In genomic region chr9:13323612-13324011, GRCm38 (mm10) we compare ENCODE assay signal across 8 mouse cellular contexts. TPM values are rescaled to one million over a fixed set of nuclear protein-coding genes. Genes with fewer than 3 reads are reported as not detected.
DNase-seq lines count a peak whose midpoint lies in the region; ATAC-seq lines count a peak whose summit lies in the region.

No protein-coding gene starts in this region.

- no peaks in the 10 kb centered on the region for H3K36me3 ChIP-seq in midbrain, embryonic 10.5 days
- H3K36me3 ChIP-seq in midbrain, embryonic 16.5 days (ENCODE audit: control insufficient read depth, insufficient read depth, low read length), result no peaks in the 10 kb centered on the region
- H3K36me3 ChIP-seq in embryonic facial prominence, embryonic 14.5 days (ENCODE audit: control insufficient read depth, insufficient read depth, low read length), result no peaks in the 10 kb centered on the region
- H3K36me3 ChIP-seq in limb, embryonic 15.5 days, result no peaks in the 10 kb centered on the region

- WGBS in midbrain, embryonic 10.5 days, result 20% methylated on average over 1 of the region's 1 CpGs
- WGBS in midbrain, embryonic 16.5 days, result 33% methylated on average over 1 of the region's 1 CpGs
- 21% methylated on average over 1 of the region's 1 CpGs for WGBS in embryonic facial prominence, embryonic 14.5 days
- WGBS in limb, embryonic 15.5 days, result 26% methylated on average over 1 of the region's 1 CpGs

- H3K4me1 ChIP-seq in midbrain, embryonic 10.5 days, result peaks cover 12% of the 10 kb centered on the region
- no peaks in the 10 kb centered on the region for H3K4me1 ChIP-seq in midbrain, embryonic 16.5 days (ENCODE audit: control insufficient read depth, insufficient read depth, low read length)
- H3K4me1 ChIP-seq in embryonic facial prominence, embryonic 14.5 days (ENCODE audit: control insufficient read depth, insufficient read depth, low read length), result 0 out of 2 replicates have a peak, but pooled peaks cover 6% of the 10 kb centered on the region
- H3K4me1 ChIP-seq in limb, embryonic 15.5 days, result peaks cover 13% of the 10 kb centered on the region

- H3K9ac ChIP-seq in midbrain, embryonic 16.5 days (ENCODE audit: low read depth, low read length), result no peak overlapping the region
- H3K9ac ChIP-seq in embryonic facial prominence, embryonic 14.5 days (ENCODE audit: low read depth, low read length), result no peak overlapping the region
- no peak overlapping the region for H3K9ac ChIP-seq in limb, embryonic 15.5 days

- H3K27me3 ChIP-seq in midbrain, embryonic 10.5 days (ENCODE audit: low read depth, poor library complexity, severe bottlenecking), result no peaks in the 10 kb centered on the region
- H3K27me3 ChIP-seq in midbrain, embryonic 16.5 days (ENCODE audit: control insufficient read depth, insufficient read depth, low read depth, low read length), result no peaks in the 10 kb centered on the region
- H3K27me3 ChIP-seq in embryonic facial prominence, embryonic 14.5 days (replicated peaks; ENCODE audit: control insufficient read depth, insufficient read depth, low read length), result no peaks in the 10 kb centered on the region
- no peaks in the 10 kb centered on the region for H3K27me3 ChIP-seq in limb, embryonic 15.5 days

- H3K27ac ChIP-seq in midbrain, embryonic 10.5 days (replicated peaks), result peak overlapping the region; percentile 39
- H3K27ac ChIP-seq in midbrain, embryonic 16.5 days (ENCODE audit: low read length), result no peak overlapping the region
- peak overlapping the region; percentile 65 for H3K27ac ChIP-seq in embryonic facial prominence, embryonic 14.5 days (replicated peaks; ENCODE audit: low read depth, low read length)
- H3K27ac ChIP-seq in limb, embryonic 15.5 days, result peak overlapping the region; percentile 54

- no peak for ATAC-seq in midbrain, embryonic 16.5 days
- peak; percentile 92 for ATAC-seq in embryonic facial prominence, embryonic 14.5 days (ENCODE audit: low read depth)
- ATAC-seq in limb, embryonic 15.5 days (ENCODE audit: insufficient number of reproducible peaks, low FRiP score, low TSS enrichment, low read depth), result no peak

- no peak overlapping the region for H3K4me3 ChIP-seq in midbrain, embryonic 10.5 days
- H3K4me3 ChIP-seq in midbrain, embryonic 16.5 days (ENCODE audit: low read depth, low read length), result no peak overlapping the region
- H3K4me3 ChIP-seq in embryonic facial prominence, embryonic 14.5 days (ENCODE audit: low read depth, low read length), result no peak overlapping the region
- H3K4me3 ChIP-seq in limb, embryonic 15.5 days, result no peak overlapping the region

- no peak overlapping the region for H3K4me2 ChIP-seq in midbrain, embryonic 16.5 days (ENCODE audit: low read length)
- H3K4me2 ChIP-seq in embryonic facial prominence, embryonic 14.5 days (ENCODE audit: low read depth, low read length), result no peak overlapping the region
- no peak overlapping the region for H3K4me2 ChIP-seq in limb, embryonic 15.5 days

- DNase-seq in midbrain, embryonic 10.5 days (ENCODE audit: low spot score), result no peak
- DNase-seq in embryonic facial prominence, embryonic 14.5 days (ENCODE audit: low spot score), result peak; percentile 75
- peak; percentile 59 for DNase-seq in thymus, postnatal 0 days (ENCODE audit: low spot score)
- DNase-seq in gastrocnemius, adult 18-20 months (ENCODE audit: low spot score), result no peak
- DNase-seq in ovary, postnatal 36 days (ENCODE audit: low spot score), result no peak
- no peak for DNase-seq in cerebellum, postnatal 4 days (ENCODE audit: low spot score in 2 of 2)

- no peaks in the 10 kb centered on the region for H3K9me3 ChIP-seq in midbrain, embryonic 10.5 days (replicated peaks)
- no peaks in the 10 kb centered on the region for H3K9me3 ChIP-seq in midbrain, embryonic 16.5 days (replicated peaks; ENCODE audit: control insufficient read depth, low read length, poor library complexity, severe bottlenecking)
- no peaks in the 10 kb centered on the region for H3K9me3 ChIP-seq in embryonic facial prominence, embryonic 14.5 days (ENCODE audit: control insufficient read depth, low read length)
- H3K9me3 ChIP-seq in limb, embryonic 15.5 days, result no peaks in the 10 kb centered on the region

RNA-seq across cellular contexts. Expression of gene Maml2, which starts 25.9 kb away (rescaled TPM):
- polyA plus RNA-seq in midbrain, embryonic 10.5 days (2016; fragmentation: Nextera tagmentation; extraction: Ambion mirVana), result 8.6 and 11.5 TPM in 2 replicates
- 9.9 and 10.6 TPM in 2 replicates for polyA plus RNA-seq in midbrain, embryonic 16.5 days (2015; fragmentation: Nextera tagmentation; extraction: Ambion mirVana)
- polyA plus RNA-seq in embryonic facial prominence, embryonic 14.5 days (2014; fragmentation: Nextera tagmentation; extraction: Ambion mirVana), result 9.8 and 11.1 TPM in 2 replicates
- polyA plus RNA-seq in limb, embryonic 15.5 days (2015; fragmentation: Nextera tagmentation; extraction: Ambion mirVana), result 10.2 and 10.9 TPM in 2 replicates
- 6.4 and 7.8 TPM in 2 replicates for polyA plus RNA-seq in thymus, postnatal 0 days (2015; fragmentation: Nextera tagmentation; extraction: Ambion mirVana)
- total RNA-seq in gastrocnemius, adult 18-20 months (2021), result 1 to 10 TPM; 2.3 to 2.6 TPM

Comparison
In these comparisons a context has a peak if more than half of its experiments do, and no peak if none do; other contexts are left out.
1. DNase-seq: peak in embryonic facial prominence, embryonic 14.5 days (single experiment) and thymus, postnatal 0 days (single experiment); none in midbrain, embryonic 10.5 days (single experiment), gastrocnemius, adult 18-20 months (single experiment), ovary, postnatal 36 days (single experiment) and cerebellum, postnatal 4 days (0 of 2).